ENCODE assay signal across 8 mouse cellular contexts in the genomic region with DNA sequence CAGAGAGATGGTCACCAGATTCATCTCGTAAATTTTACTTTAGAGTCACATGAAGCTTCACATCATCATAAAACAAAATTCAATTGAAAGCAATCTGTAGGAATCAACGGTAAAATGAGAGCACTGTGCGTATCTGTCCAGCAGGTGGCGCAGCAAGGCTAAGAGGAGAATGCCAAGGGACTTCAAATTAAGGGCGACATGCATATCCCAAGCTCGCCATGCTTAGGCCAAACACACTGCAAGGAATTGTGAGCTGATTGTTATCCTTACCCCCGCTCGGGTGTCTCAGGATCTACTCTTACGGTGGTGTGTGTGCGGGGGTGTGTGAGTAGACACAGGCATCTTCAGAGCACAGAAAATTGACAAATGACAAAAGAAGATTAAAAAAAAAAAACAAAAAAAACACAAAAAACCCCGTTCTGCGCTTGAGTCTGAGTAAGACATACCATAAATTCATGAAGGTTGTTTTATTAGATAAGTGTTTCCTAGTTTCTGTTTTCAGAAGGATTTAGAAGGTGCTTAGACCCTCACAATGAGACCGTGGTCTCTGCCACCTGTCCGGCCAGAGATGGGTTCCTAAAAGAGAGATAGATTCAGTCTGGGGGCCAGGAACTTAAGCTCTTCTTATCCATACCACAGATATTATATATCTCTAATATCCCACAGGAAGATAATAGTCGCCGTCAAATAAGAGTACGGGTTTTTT.
DNase-seq lines count a peak whose midpoint lies in the region; ATAC-seq and TF ChIP-seq lines count a peak whose summit lies in the region.

No protein-coding gene starts in this region.

- no peak for ATAC-seq in embryonic facial prominence, embryonic 15.5 days (ENCODE audit: insufficient number of reproducible peaks, low FRiP score, low TSS enrichment, low read depth)
- ATAC-seq in heart, embryonic 13.5 days (ENCODE audit: extremely low read depth, insufficient number of reproducible peaks, low FRiP score, low TSS enrichment), result no peak
- peak; percentile 43; the same call in 1 of the 2 replicates for ATAC-seq in kidney, postnatal 0 days (replicated peaks; ENCODE audit: low FRiP score, low read depth)
- peak; percentile 71 for ATAC-seq in neural tube, embryonic 11.5 days (ENCODE audit: insufficient read depth, low FRiP score, low TSS enrichment)

- H3K4me3 ChIP-seq in bone marrow, adult 2 months (replicated peaks; ENCODE audit: control insufficient read depth, low read depth, low read length), result no peak overlapping the region
- H3K4me3 ChIP-seq in embryonic facial prominence, embryonic 15.5 days (replicated peaks), result no peak overlapping the region
- H3K4me3 ChIP-seq in heart, embryonic 13.5 days, result peak overlapping the region; percentile 29
- H3K4me3 ChIP-seq in kidney, postnatal 0 days (replicated peaks; ENCODE audit: low read depth, low read length), result no peak overlapping the region
- no peak overlapping the region for H3K4me3 ChIP-seq in neural tube, embryonic 11.5 days (ENCODE audit: low read depth, low read length)

- H3K4me1 ChIP-seq in bone marrow, adult 2 months (ENCODE audit: control insufficient read depth, insufficient read depth, low read length), result peaks cover 1% of the 10 kb centered on the region; the same call in 1 of the 2 replicates
- H3K4me1 ChIP-seq in embryonic facial prominence, embryonic 15.5 days, result no peaks in the 10 kb centered on the region
- H3K4me1 ChIP-seq in heart, embryonic 13.5 days, result peaks cover 4% of the 10 kb centered on the region; the same call in 1 of the 2 replicates
- H3K4me1 ChIP-seq in kidney, postnatal 0 days (replicated peaks; ENCODE audit: insufficient read depth, low read length), result no peaks in the 10 kb centered on the region
- H3K4me1 ChIP-seq in neural tube, embryonic 11.5 days (ENCODE audit: control insufficient read depth, insufficient read depth, low read length), result no peaks in the 10 kb centered on the region

- H3K36me3 ChIP-seq in embryonic facial prominence, embryonic 15.5 days, result no peaks in the 10 kb centered on the region
- no peaks in the 10 kb centered on the region for H3K36me3 ChIP-seq in heart, embryonic 13.5 days
- no peaks in the 10 kb centered on the region for H3K36me3 ChIP-seq in kidney, postnatal 0 days (ENCODE audit: insufficient read depth, low read length)
- H3K36me3 ChIP-seq in neural tube, embryonic 11.5 days (ENCODE audit: control insufficient read depth, insufficient read depth, low read length), result no peaks in the 10 kb centered on the region

- H3K9me3 ChIP-seq in embryonic facial prominence, embryonic 15.5 days (replicated peaks), result no peaks in the 10 kb centered on the region
- no peaks in the 10 kb centered on the region for H3K9me3 ChIP-seq in heart, embryonic 13.5 days
- H3K9me3 ChIP-seq in kidney, postnatal 0 days (replicated peaks; ENCODE audit: low read length), result no peaks in the 10 kb centered on the region
- H3K9me3 ChIP-seq in neural tube, embryonic 11.5 days (ENCODE audit: control insufficient read depth, low read length), result no peaks in the 10 kb centered on the region

- H3K27me3 ChIP-seq in embryonic facial prominence, embryonic 15.5 days, result no peaks in the 10 kb centered on the region
- H3K27me3 ChIP-seq in heart, embryonic 13.5 days (replicated peaks), result no peaks in the 10 kb centered on the region
- no peaks in the 10 kb centered on the region for H3K27me3 ChIP-seq in kidney, postnatal 0 days (ENCODE audit: insufficient read depth, low read length)
- H3K27me3 ChIP-seq in neural tube, embryonic 11.5 days (ENCODE audit: control insufficient read depth, insufficient read depth, low read length), result no peaks in the 10 kb centered on the region

- no peak overlapping the region for H3K27ac ChIP-seq in bone marrow, adult 2 months (ENCODE audit: control insufficient read depth, insufficient read depth, low read depth, low read length, poor library complexity)
- no peak overlapping the region for H3K27ac ChIP-seq in embryonic facial prominence, embryonic 15.5 days (replicated peaks)
- H3K27ac ChIP-seq in heart, embryonic 13.5 days (replicated peaks), result no peak overlapping the region
- no peak overlapping the region for H3K27ac ChIP-seq in kidney, postnatal 0 days
- no peak overlapping the region for H3K27ac ChIP-seq in neural tube, embryonic 11.5 days (ENCODE audit: low read depth, low read length)

- DNase-seq in 416B (ENCODE audit: low read depth) (peak; percentile 73), liver (peak; percentile 62)
- peak; percentile 90 for DNase-seq in kidney, postnatal 0 days (ENCODE audit: low spot score)
- DNase-seq in neural tube, embryonic 11.5 days (ENCODE audit: low spot score), result peak; percentile 85
- peak; percentile 86 for DNase-seq in testis, postnatal 10 days (ENCODE audit: low spot score)

- no peak overlapping the region for H3K9ac ChIP-seq in embryonic facial prominence, embryonic 15.5 days
- no peak overlapping the region for H3K9ac ChIP-seq in heart, embryonic 13.5 days
- no peak overlapping the region for H3K9ac ChIP-seq in kidney, postnatal 0 days (ENCODE audit: low read depth, low read length)
- no peak overlapping the region for H3K9ac ChIP-seq in neural tube, embryonic 11.5 days (ENCODE audit: low read length)

- peak; percentile 73 for TF ChIP-seq CTCF in bone marrow, adult 2 months (IDR thresholded peaks at IDR 0.05; ENCODE audit: control insufficient read depth, insufficient read depth, low read length)
- peak; percentile 97 for TF ChIP-seq CTCF in kidney, postnatal 0 days (IDR thresholded peaks at IDR 0.05; ENCODE audit: low read depth)

- H3K4me2 ChIP-seq in embryonic facial prominence, embryonic 15.5 days (replicated peaks), result peak overlapping the region; percentile 10
- peak overlapping the region; percentile 60 for H3K4me2 ChIP-seq in heart, embryonic 13.5 days
- H3K4me2 ChIP-seq in kidney, postnatal 0 days (ENCODE audit: low read length), result peak overlapping the region; percentile 25
- peak overlapping the region; percentile 12; the same call in 1 of the 2 replicates for H3K4me2 ChIP-seq in neural tube, embryonic 11.5 days (ENCODE audit: low read depth)

- WGBS in bone marrow, adult 2 months, result 9% methylated on average over 17 of the region's 17 CpGs
- 12% methylated on average over 17 of the region's 17 CpGs for WGBS in embryonic facial prominence, embryonic 15.5 days
- WGBS in heart, embryonic 13.5 days, result 11% methylated on average over 17 of the region's 17 CpGs
- 12% methylated on average over 17 of the region's 17 CpGs for WGBS in kidney, postnatal 0 days
- 16% methylated on average over 17 of the region's 17 CpGs for WGBS in neural tube, embryonic 11.5 days

- no peak for TF ChIP-seq POLR2A in bone marrow, adult 2 months (IDR thresholded peaks at IDR 0.05; ENCODE audit: borderline replicate concordance, control insufficient read depth, low read depth, low read length)

Comparison
In these comparisons a context has a peak if more than half of its experiments do, and no peak if none do; other contexts are left out.
1. ATAC-seq: peak in kidney, postnatal 0 days (single experiment) and neural tube, embryonic 11.5 days (single experiment); none in embryonic facial prominence, embryonic 15.5 days (single experiment) and heart, embryonic 13.5 days (single experiment).
2. H3K4me2 ChIP-seq: peak in every context shown above with its lines; median percentile 60 in heart, embryonic 13.5 days; 25 in kidney, postnatal 0 days; 12 in neural tube, embryonic 11.5 days; 10 in embryonic facial prominence, embryonic 15.5 days.
3. Peak in every context shown above with its lines, with median percentiles within 50 percentile points of each other: DNase-seq.